Comparison of ENCODE assay signal across 19 mouse cellular contexts in genomic region chr7:16355854-16356594, GRCm38 (mm10). TPM values are rescaled to one million over a fixed set of nuclear protein-coding genes. Genes with fewer than 3 reads are reported as not detected.
A peak's percentile ranks its signal among the peaks of the same experiment; 100 is the strongest.
DNase-seq lines count a peak whose midpoint lies in the region; ATAC-seq and TF ChIP-seq lines count a peak whose summit lies in the region.
"Had no signal": no experiment of that assay in that cellular context is flagged by ENCODE, and none has a peak within 500 bp of the region (broad histone marks: within the 10 kb centered on the region; RNA-seq: fewer than 3 reads in every experiment).

No protein-coding gene starts in this region.

- no peak overlapping the region for H3K9ac ChIP-seq in lung, postnatal 0 days (replicated peaks; ENCODE audit: low read depth)
- H3K9ac ChIP-seq in intestine, embryonic 16.5 days (ENCODE audit: low read depth, low read length), result no peak overlapping the region
- no peak overlapping the region for H3K9ac ChIP-seq in stomach, embryonic 15.5 days
- H3K9ac ChIP-seq in kidney, embryonic 15.5 days, result no peak overlapping the region
- H3K9ac ChIP-seq: forebrain, embryonic 15.5 days; hindbrain, embryonic 13.5 days had no signal

- WGBS in lung, postnatal 0 days, result 54% methylated on average over 3 of the region's 3 CpGs
- 73% methylated on average over 3 of the region's 3 CpGs for WGBS in intestine, embryonic 16.5 days
- WGBS in stomach, embryonic 15.5 days, result 71% methylated on average over 3 of the region's 3 CpGs
- WGBS in kidney, embryonic 15.5 days, result 95% methylated on average over 3 of the region's 3 CpGs

- no peak overlapping the region for H3K4me3 ChIP-seq in lung, postnatal 0 days (ENCODE audit: low read depth, low read length)
- H3K4me3 ChIP-seq in intestine, embryonic 16.5 days (ENCODE audit: low read length), result no peak overlapping the region
- H3K4me3 ChIP-seq in stomach, embryonic 15.5 days (replicated peaks), result no peak overlapping the region
- no peak overlapping the region for H3K4me3 ChIP-seq in kidney, embryonic 15.5 days (replicated peaks)
- H3K4me3 ChIP-seq: embryonic facial prominence, embryonic 10.5 days; erythroblast, embryonic 14.5 days; forebrain, embryonic 10.5 days; forebrain, embryonic 15.5 days; heart, embryonic 10.5 days; hindbrain, embryonic 13.5 days had no signal

- H3K36me3 ChIP-seq in lung, postnatal 0 days (ENCODE audit: insufficient read depth, low read length), result peaks cover 11% of the 10 kb centered on the region; the same call in 1 of the 2 replicates
- peaks cover 22% of the 10 kb centered on the region for H3K36me3 ChIP-seq in intestine, embryonic 16.5 days (ENCODE audit: control insufficient read depth, insufficient read depth, low read length)
- peaks cover 46% of the 10 kb centered on the region for H3K36me3 ChIP-seq in stomach, embryonic 15.5 days
- peaks cover 81% of the 10 kb centered on the region for H3K36me3 ChIP-seq in kidney, embryonic 15.5 days

- H3K27me3 ChIP-seq in lung, postnatal 0 days (replicated peaks; ENCODE audit: insufficient read depth, low read length), result no peaks in the 10 kb centered on the region
- H3K27me3 ChIP-seq in intestine, embryonic 16.5 days (replicated peaks; ENCODE audit: control insufficient read depth, insufficient read depth, low read length), result no peaks in the 10 kb centered on the region
- H3K27me3 ChIP-seq in stomach, embryonic 15.5 days (replicated peaks), result no peaks in the 10 kb centered on the region
- no peaks in the 10 kb centered on the region for H3K27me3 ChIP-seq in kidney, embryonic 15.5 days
- H3K27me3 ChIP-seq: forebrain, embryonic 15.5 days; hindbrain, embryonic 13.5 days had no signal

- no peaks in the 10 kb centered on the region for H3K9me3 ChIP-seq in lung, postnatal 0 days (ENCODE audit: low read length)
- no peaks in the 10 kb centered on the region for H3K9me3 ChIP-seq in intestine, embryonic 16.5 days (ENCODE audit: control insufficient read depth, low read length)
- H3K9me3 ChIP-seq in stomach, embryonic 15.5 days, result no peaks in the 10 kb centered on the region
- no peaks in the 10 kb centered on the region for H3K9me3 ChIP-seq in kidney, embryonic 15.5 days (replicated peaks)
- H3K9me3 ChIP-seq: embryonic facial prominence, embryonic 10.5 days; forebrain, embryonic 10.5 days; forebrain, embryonic 15.5 days; heart, embryonic 10.5 days; hindbrain, embryonic 13.5 days had no signal

- H3K4me2 ChIP-seq in lung, postnatal 0 days (replicated peaks; ENCODE audit: low read depth, low read length), result no peak overlapping the region
- H3K4me2 ChIP-seq in intestine, embryonic 16.5 days (ENCODE audit: low read depth, low read length), result no peak overlapping the region
- no peak overlapping the region for H3K4me2 ChIP-seq in stomach, embryonic 15.5 days
- no peak overlapping the region for H3K4me2 ChIP-seq in kidney, embryonic 15.5 days
- H3K4me2 ChIP-seq: forebrain, embryonic 15.5 days; hindbrain, embryonic 13.5 days had no signal

- DNase-seq in lung, postnatal 0 days (ENCODE audit: low spot score), result peak; percentile 40
- DNase-seq in lung, postnatal 4 days, result no peak
- no peak for DNase-seq in T-cell, adult 2 months (ENCODE audit: low spot score)
- DNase-seq in cerebellum, adult 11-12 months, result no peak
- DNase-seq: adrenal gland, postnatal 14 days; cerebellum, adult 2 months; cerebellum, postnatal 10 days; gastrocnemius, postnatal 10 days; heart, adult 18-20 months; heart, postnatal 10 days had no signal

- 0 out of 2 replicates have a peak overlapping the region, but pooled peaks have one; percentile 5 for H3K27ac ChIP-seq in lung, postnatal 0 days (ENCODE audit: low read length)
- H3K27ac ChIP-seq in intestine, embryonic 16.5 days (ENCODE audit: low read length), result peak overlapping the region; percentile 90
- peak overlapping the region; percentile 19; the same call in 1 of the 2 replicates for H3K27ac ChIP-seq in stomach, embryonic 15.5 days
- no peak overlapping the region for H3K27ac ChIP-seq in kidney, embryonic 15.5 days
- H3K27ac ChIP-seq: embryonic facial prominence, embryonic 10.5 days; forebrain, embryonic 10.5 days; forebrain, embryonic 15.5 days; heart, embryonic 10.5 days; hindbrain, embryonic 13.5 days had no signal

- no peak for TF ChIP-seq CTCF in lung, postnatal 0 days (IDR thresholded peaks at IDR 0.05)

- TF ChIP-seq EP300 in lung, postnatal 0 days (IDR thresholded peaks at IDR 0.05), result no peak

- ATAC-seq in lung, postnatal 0 days, result peak; percentile 50
- peak; percentile 96 for ATAC-seq in intestine, embryonic 16.5 days
- ATAC-seq in stomach, embryonic 15.5 days (ENCODE audit: insufficient read depth, low FRiP score, low read depth), result no peak; the same call in 1 of the 2 replicates
- ATAC-seq in kidney, embryonic 15.5 days (replicated peaks; ENCODE audit: low FRiP score), result no peak
- ATAC-seq: forebrain, embryonic 15.5 days had no signal

- H3K4me1 ChIP-seq in lung, postnatal 0 days (ENCODE audit: insufficient read depth, low read depth, low read length), result no peaks in the 10 kb centered on the region
- H3K4me1 ChIP-seq in intestine, embryonic 16.5 days (ENCODE audit: control insufficient read depth, insufficient read depth, low read length), result no peaks in the 10 kb centered on the region
- no peaks in the 10 kb centered on the region for H3K4me1 ChIP-seq in stomach, embryonic 15.5 days
- no peaks in the 10 kb centered on the region for H3K4me1 ChIP-seq in kidney, embryonic 15.5 days
- H3K4me1 ChIP-seq: embryonic facial prominence, embryonic 10.5 days; forebrain, embryonic 10.5 days; forebrain, embryonic 15.5 days; heart, embryonic 10.5 days; hindbrain, embryonic 13.5 days had no signal

RNA-seq across cellular contexts. Expression of gene Sae1, which starts 31.6 kb away (rescaled TPM):
- polyA plus RNA-seq in lung, postnatal 0 days (2015; fragmentation: Nextera tagmentation; extraction: Ambion mirVana), result 84.8 and 92.3 TPM in 2 replicates
- 238 and 263 TPM in 2 replicates for polyA plus RNA-seq in intestine, embryonic 16.5 days (2015; fragmentation: Nextera tagmentation; extraction: Ambion mirVana)
- polyA plus RNA-seq in stomach, embryonic 15.5 days (2015; fragmentation: Nextera tagmentation; extraction: Ambion mirVana), result 272 and 284 TPM in 2 replicates
- 327 and 334 TPM in 2 replicates for polyA plus RNA-seq in kidney, embryonic 15.5 days (2015; fragmentation: Nextera tagmentation; extraction: Ambion mirVana)

RNA-seq across cellular contexts. Expression of gene Zc3h4, which starts 44.7 kb away (rescaled TPM):
- polyA plus RNA-seq in lung, postnatal 0 days (2015; fragmentation: Nextera tagmentation; extraction: Ambion mirVana), result 7.9 and 8.2 TPM in 2 replicates
- polyA plus RNA-seq in intestine, embryonic 16.5 days (2015; fragmentation: Nextera tagmentation; extraction: Ambion mirVana), result 9.6 and 11.1 TPM in 2 replicates
- 16.8 and 17.4 TPM in 2 replicates for polyA plus RNA-seq in stomach, embryonic 15.5 days (2015; fragmentation: Nextera tagmentation; extraction: Ambion mirVana)
- polyA plus RNA-seq in kidney, embryonic 15.5 days (2015; fragmentation: Nextera tagmentation; extraction: Ambion mirVana), result 15.5 and 17.1 TPM in 2 replicates

RNA-seq across cellular contexts. Expression of gene Bbc3, which starts 47.8 kb away (rescaled TPM):
- 30.0 and 31.1 TPM in 2 replicates for polyA plus RNA-seq in lung, postnatal 0 days (2015; fragmentation: Nextera tagmentation; extraction: Ambion mirVana)
- polyA plus RNA-seq in intestine, embryonic 16.5 days (2015; fragmentation: Nextera tagmentation; extraction: Ambion mirVana), result 6.2 and 6.6 TPM in 2 replicates
- 6.7 and 7.4 TPM in 2 replicates for polyA plus RNA-seq in stomach, embryonic 15.5 days (2015; fragmentation: Nextera tagmentation; extraction: Ambion mirVana)
- polyA plus RNA-seq in kidney, embryonic 15.5 days (2015; fragmentation: Nextera tagmentation; extraction: Ambion mirVana), result 12.3 and 12.4 TPM in 2 replicates

Comparison
In these comparisons a context has a peak if more than half of its experiments do, and no peak if none do; other contexts are left out.
1. ATAC-seq: peak in lung, postnatal 0 days (single experiment) and intestine, embryonic 16.5 days (single experiment); none in stomach, embryonic 15.5 days (single experiment) and kidney, embryonic 15.5 days (single experiment).